Mouse (Mus musculus): Measurements from ENCODE around the gene Acsl6.

- TF ChIP-seq CTCF (IDR thresholded peaks at IDR 0.05; ENCODE audit: low read depth) (no peak), EP300 (IDR thresholded peaks at IDR 0.05; ENCODE audit: low read depth) (no peak)
Observed at GRCm38 (mm10) chr11:54404885-54405284, 101.3 kb downstream of the Acsl6 start.

All from liver, embryonic 14.5 days (tissue).